Mouse (Mus musculus): Measurements from ENCODE around the gene Adamtsl5. TPM values are rescaled to one million over a fixed set of nuclear protein-coding genes. Genes with fewer than 3 reads are reported as not detected.

Adamtsl5 gene
- polyA plus RNA-seq, 1 experiment from 2014 or later, result 8.7 TPM

DNA sequence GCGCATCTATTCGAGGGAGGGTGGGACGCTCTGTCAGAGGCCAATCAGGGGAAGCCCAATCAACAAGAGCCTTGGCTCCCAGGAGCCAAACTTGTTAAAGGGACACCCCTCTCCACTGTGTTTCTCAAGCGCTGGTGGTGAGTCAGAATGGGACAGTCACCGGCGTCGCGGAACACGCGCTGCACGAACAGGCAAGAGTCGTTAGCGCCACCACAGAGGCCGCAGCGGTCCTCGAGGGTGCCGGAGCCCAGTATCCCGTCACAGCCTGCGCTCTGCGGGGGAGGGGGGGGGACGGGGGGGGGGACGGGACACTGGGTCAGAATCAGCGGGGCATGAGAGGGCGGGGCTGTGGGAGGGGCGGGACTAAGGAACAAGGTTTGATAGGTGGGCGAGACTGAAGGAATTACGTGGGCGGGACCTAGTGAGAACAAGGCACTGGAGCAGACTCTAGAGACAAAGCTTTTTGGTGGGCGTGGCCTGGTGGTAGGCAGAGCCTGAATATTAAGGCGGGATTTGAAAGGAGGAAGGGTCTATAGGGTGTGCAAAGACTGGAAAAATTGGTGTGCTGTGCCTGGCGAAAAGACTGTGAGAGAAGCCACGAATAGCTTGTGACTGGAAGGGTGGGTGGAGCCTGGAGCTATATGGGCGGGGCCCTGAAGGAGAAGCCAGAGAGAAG, 5.3 kb downstream of the Adamtsl5 start:
- DNase-seq (ENCODE audit: low spot score) (peak; percentile 80), ATAC-seq (replicated peaks; ENCODE audit: low FRiP score, low TSS enrichment, low read depth) (peak; percentile 54)
- H3K27me3 ChIP-seq (replicated peaks; ENCODE audit: control insufficient read depth, insufficient read depth, low read length), result peaks cover 75% of the 10 kb centered on the region
- H3K4me2 ChIP-seq (ENCODE audit: low read length), result peak overlapping the region; percentile 57
- H3K36me3 ChIP-seq (ENCODE audit: control insufficient read depth, insufficient read depth, low read length), result no peaks in the 10 kb centered on the region
- no peak overlapping the region for H3K9ac ChIP-seq (ENCODE audit: low read length)
- WGBS, result under 1% methylated on average over 33 of the region's 33 CpGs
- peaks cover 37% of the 10 kb centered on the region for H3K4me1 ChIP-seq (replicated peaks; ENCODE audit: control insufficient read depth, insufficient read depth, low read length)
- H3K4me3 ChIP-seq (ENCODE audit: low read depth, low read length), result peak overlapping the region; percentile 30
- H3K27ac ChIP-seq (ENCODE audit: low read depth), result no peak overlapping the region
- H3K9me3 ChIP-seq (ENCODE audit: control insufficient read depth, low read length), result no peaks in the 10 kb centered on the region

GRCm38 (mm10) chr10:80342305-80342748, 5.9 kb downstream of the Adamtsl5 start:
- ATAC-seq (replicated peaks; ENCODE audit: low FRiP score, low TSS enrichment, low read depth), result no peak
- Histone ChIP-seq H3K4me1 (replicated peaks; ENCODE audit: control insufficient read depth, insufficient read depth, low read length) (peaks cover 32% of the 10 kb centered on the region), H3K4me2 (ENCODE audit: low read length) (peak overlapping the region; percentile 57), H3K9ac (ENCODE audit: low read length) (no peak overlapping the region), H3K4me3 (ENCODE audit: low read depth, low read length) (peak overlapping the region; percentile 30), H3K9me3 (ENCODE audit: control insufficient read depth, low read length) (no peaks in the 10 kb centered on the region), H3K27ac (ENCODE audit: low read depth) (no peak overlapping the region), H3K27me3 (replicated peaks; ENCODE audit: control insufficient read depth, insufficient read depth, low read length) (peaks cover 69% of the 10 kb centered on the region), H3K36me3 (ENCODE audit: control insufficient read depth, insufficient read depth, low read length) (no peaks in the 10 kb centered on the region)
- WGBS, result 3% methylated on average over 26 of the region's 26 CpGs
- DNase-seq (ENCODE audit: low spot score), result peak; percentile 55

- no peaks in the 10 kb centered on the region for H3K36me3 ChIP-seq (ENCODE audit: control insufficient read depth, insufficient read depth, low read length)
- peaks cover 31% of the 10 kb centered on the region for H3K4me1 ChIP-seq (replicated peaks; ENCODE audit: control insufficient read depth, insufficient read depth, low read length)
- H3K9ac ChIP-seq (ENCODE audit: low read length), result 0 out of 2 replicates have a peak overlapping the region, but pooled peaks have one; percentile 13
- peak; percentile 66 for DNase-seq (ENCODE audit: low spot score)
- H3K4me2 ChIP-seq (ENCODE audit: low read length), result peak overlapping the region; percentile 57
- H3K27ac ChIP-seq (ENCODE audit: low read depth), result no peak overlapping the region
- 5% methylated on average over 44 of the region's 47 CpGs for WGBS
- H3K4me3 ChIP-seq (ENCODE audit: low read depth, low read length), result peak overlapping the region; percentile 30
- no peaks in the 10 kb centered on the region for H3K9me3 ChIP-seq (ENCODE audit: control insufficient read depth, low read length)
- no peak for ATAC-seq (replicated peaks; ENCODE audit: low FRiP score, low TSS enrichment, low read depth)
- H3K27me3 ChIP-seq (replicated peaks; ENCODE audit: control insufficient read depth, insufficient read depth, low read length), result peaks cover 64% of the 10 kb centered on the region
These were observed 6.5 kb downstream of the Adamtsl5 start for GRCm38 (mm10) chr10:80341491-80342304.

DNA sequence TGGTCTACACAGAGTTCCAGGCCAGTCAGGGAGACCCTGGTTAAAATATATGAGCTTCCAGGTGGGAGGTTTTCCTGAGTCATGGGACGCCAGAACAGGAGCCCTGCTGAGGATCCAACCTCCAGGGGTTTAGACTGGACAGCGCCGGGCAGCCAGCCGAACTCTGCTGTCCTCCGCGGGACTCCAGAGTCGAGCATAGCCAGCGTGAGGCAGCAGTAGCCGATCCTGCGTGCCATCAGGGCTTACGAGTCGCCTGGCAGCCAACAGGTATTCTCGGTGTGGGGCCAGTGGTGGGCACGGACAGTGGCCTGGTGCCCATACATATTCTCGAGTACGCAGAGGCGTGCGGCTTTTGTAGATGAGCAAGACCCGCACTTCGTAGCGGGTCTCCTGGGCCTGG, 7.2 kb downstream of the Adamtsl5 start:
- H3K9me3 ChIP-seq (ENCODE audit: control insufficient read depth, low read length), result no peaks in the 10 kb centered on the region
- no peak overlapping the region for H3K4me3 ChIP-seq (ENCODE audit: low read depth, low read length)
- no peak overlapping the region for H3K9ac ChIP-seq (ENCODE audit: low read length)
- 21% methylated on average over 21 of the region's 21 CpGs for WGBS
- peaks cover 59% of the 10 kb centered on the region for H3K27me3 ChIP-seq (replicated peaks; ENCODE audit: control insufficient read depth, insufficient read depth, low read length)
- peaks cover 31% of the 10 kb centered on the region for H3K4me1 ChIP-seq (replicated peaks; ENCODE audit: control insufficient read depth, insufficient read depth, low read length)
- no peaks in the 10 kb centered on the region for H3K36me3 ChIP-seq (ENCODE audit: control insufficient read depth, insufficient read depth, low read length)
- no peak overlapping the region for H3K27ac ChIP-seq (ENCODE audit: low read depth)
- ATAC-seq (replicated peaks; ENCODE audit: low FRiP score, low TSS enrichment, low read depth) (no peak), DNase-seq (ENCODE audit: low spot score) (peak; percentile 58)
- H3K4me2 ChIP-seq (ENCODE audit: low read length), result no peak overlapping the region

- Histone ChIP-seq H3K27ac (ENCODE audit: low read depth) (no peak overlapping the region), H3K36me3 (ENCODE audit: control insufficient read depth, insufficient read depth, low read length) (no peaks in the 10 kb centered on the region), H3K27me3 (replicated peaks; ENCODE audit: control insufficient read depth, insufficient read depth, low read length) (peaks cover 51% of the 10 kb centered on the region), H3K9ac (ENCODE audit: low read length) (no peak overlapping the region), H3K9me3 (ENCODE audit: control insufficient read depth, low read length) (no peaks in the 10 kb centered on the region), H3K4me2 (ENCODE audit: low read length) (peak overlapping the region; percentile 22; the same call in 1 of the 2 replicates), H3K4me3 (ENCODE audit: low read depth, low read length) (no peak overlapping the region), H3K4me1 (replicated peaks; ENCODE audit: control insufficient read depth, insufficient read depth, low read length) (peaks cover 31% of the 10 kb centered on the region)
- 22% methylated on average over 19 of the region's 19 CpGs for WGBS
- ATAC-seq (replicated peaks; ENCODE audit: low FRiP score, low TSS enrichment, low read depth) (0 out of 2 replicates have a peak, but pooled peaks have one; percentile 20), DNase-seq (ENCODE audit: low spot score) (peak; percentile 96)
These were observed 8.1 kb downstream of the Adamtsl5 start for GRCm38 (mm10) chr10:80339941-80340750.

- Histone ChIP-seq H3K9ac (ENCODE audit: low read length) (no peak overlapping the region), H3K4me3 (ENCODE audit: low read depth, low read length) (no peak overlapping the region), H3K9me3 (ENCODE audit: control insufficient read depth, low read length) (no peaks in the 10 kb centered on the region), H3K27me3 (replicated peaks; ENCODE audit: control insufficient read depth, insufficient read depth, low read length) (peaks cover 12% of the 10 kb centered on the region), H3K27ac (ENCODE audit: low read depth) (no peak overlapping the region), H3K36me3 (ENCODE audit: control insufficient read depth, insufficient read depth, low read length) (no peaks in the 10 kb centered on the region), H3K4me1 (replicated peaks; ENCODE audit: control insufficient read depth, insufficient read depth, low read length) (0 out of 2 replicates have a peak, but pooled peaks cover 4% of the 10 kb centered on the region), H3K4me2 (ENCODE audit: low read length) (no peak overlapping the region)
- ATAC-seq (replicated peaks; ENCODE audit: low FRiP score, low TSS enrichment, low read depth) (no peak), DNase-seq (ENCODE audit: low spot score) (no peak)
- WGBS, result 90% methylated on average over 12 of the region's 12 CpGs
These were observed 11.9 kb downstream of the Adamtsl5 start for GRCm38 (mm10) chr10:80336263-80336662.

DNA sequence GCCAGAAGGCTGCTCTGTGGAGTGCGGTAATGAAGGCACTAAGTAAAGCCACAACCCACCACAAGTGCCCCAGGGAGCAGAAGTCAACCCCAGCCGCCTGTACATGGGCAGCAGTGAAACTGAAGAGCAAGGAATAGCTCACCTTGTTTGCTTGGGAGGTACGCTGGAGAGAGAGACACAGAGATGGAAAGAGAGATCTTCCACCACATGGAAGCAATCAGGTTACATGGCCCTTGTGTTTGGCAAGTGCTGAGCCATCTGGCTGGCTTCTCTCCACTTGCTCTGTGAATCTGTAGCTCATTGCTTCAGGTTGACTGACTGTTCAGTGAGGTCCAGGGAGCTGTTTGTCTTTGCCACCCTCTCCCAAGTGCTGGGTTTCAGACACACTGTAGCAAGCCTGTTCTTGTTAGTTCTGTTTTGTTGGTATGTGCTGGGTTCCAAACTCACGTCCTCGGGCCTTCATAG, 15.7 kb downstream of the Adamtsl5 start:
- Histone ChIP-seq H3K9ac (ENCODE audit: low read length) (no peak overlapping the region), H3K4me1 (replicated peaks; ENCODE audit: control insufficient read depth, insufficient read depth, low read length) (peaks cover 21% of the 10 kb centered on the region), H3K27me3 (replicated peaks; ENCODE audit: control insufficient read depth, insufficient read depth, low read length) (0 out of 2 replicates have a peak, but pooled peaks cover 3% of the 10 kb centered on the region), H3K27ac (ENCODE audit: low read depth) (no peak overlapping the region), H3K9me3 (ENCODE audit: control insufficient read depth, low read length) (no peaks in the 10 kb centered on the region), H3K4me3 (ENCODE audit: low read depth, low read length) (no peak overlapping the region), H3K36me3 (ENCODE audit: control insufficient read depth, insufficient read depth, low read length) (no peaks in the 10 kb centered on the region), H3K4me2 (ENCODE audit: low read length) (peak overlapping the region; percentile 9; the same call in 1 of the 2 replicates)
- no peak for ATAC-seq (replicated peaks; ENCODE audit: low FRiP score, low TSS enrichment, low read depth)
- 84% methylated on average over 5 of the region's 5 CpGs for WGBS
- DNase-seq (ENCODE audit: low spot score), result no peak
